Mouse (Mus musculus) ES-E14 (cell line): Measurements from ENCODE around the gene Krr1.

ENCODE experiments used
- HCFC1 ChIP-seq: IDR thresholded peaks from 2 replicates; pipeline ENCODE4 v1.6.1; 2012; ENCODE audit warnings: low read length, inconsistent platforms, borderline replicate concordance; ENCODE audit not compliant: insufficient read depth
- MAFK ChIP-seq: IDR thresholded peaks from 2 replicates; pipeline ENCODE4 v1.6.1; 2014; ENCODE audit warnings: mild to moderate bottlenecking, low read depth, low read length, inconsistent platforms; ENCODE audit not compliant: insufficient read depth
- ZNF384 ChIP-seq: IDR thresholded peaks from 2 replicates; pipeline ENCODE4 v1.6.1; 2012; ENCODE audit warnings: low read depth, low read length, inconsistent platforms

DNA sequence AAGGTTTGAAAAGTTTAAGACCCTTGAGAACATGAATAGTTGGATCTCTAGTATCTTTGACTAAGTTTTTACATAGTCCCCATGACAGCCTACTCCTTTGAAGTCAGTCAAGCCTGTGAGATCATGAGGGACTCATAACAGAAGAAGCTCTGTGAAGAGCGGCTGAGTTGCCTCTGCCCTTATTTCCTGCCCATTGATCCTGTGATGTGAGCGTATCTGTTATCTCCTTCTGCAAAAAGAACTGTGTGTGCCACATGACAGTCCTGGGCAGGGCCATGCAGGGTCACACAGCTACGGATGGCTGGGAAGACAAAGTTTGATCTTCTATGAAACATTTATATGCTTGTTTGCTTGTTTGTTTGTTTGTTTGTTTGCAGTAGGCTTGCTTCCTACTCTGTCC is 48.3 kb upstream of the Krr1 start:
- TF ChIP-seq ZNF384 (no peak), MAFK (no peak), HCFC1 (no peak)
